Mouse (Mus musculus): ENCODE data around the gene Edem3.

DNA sequence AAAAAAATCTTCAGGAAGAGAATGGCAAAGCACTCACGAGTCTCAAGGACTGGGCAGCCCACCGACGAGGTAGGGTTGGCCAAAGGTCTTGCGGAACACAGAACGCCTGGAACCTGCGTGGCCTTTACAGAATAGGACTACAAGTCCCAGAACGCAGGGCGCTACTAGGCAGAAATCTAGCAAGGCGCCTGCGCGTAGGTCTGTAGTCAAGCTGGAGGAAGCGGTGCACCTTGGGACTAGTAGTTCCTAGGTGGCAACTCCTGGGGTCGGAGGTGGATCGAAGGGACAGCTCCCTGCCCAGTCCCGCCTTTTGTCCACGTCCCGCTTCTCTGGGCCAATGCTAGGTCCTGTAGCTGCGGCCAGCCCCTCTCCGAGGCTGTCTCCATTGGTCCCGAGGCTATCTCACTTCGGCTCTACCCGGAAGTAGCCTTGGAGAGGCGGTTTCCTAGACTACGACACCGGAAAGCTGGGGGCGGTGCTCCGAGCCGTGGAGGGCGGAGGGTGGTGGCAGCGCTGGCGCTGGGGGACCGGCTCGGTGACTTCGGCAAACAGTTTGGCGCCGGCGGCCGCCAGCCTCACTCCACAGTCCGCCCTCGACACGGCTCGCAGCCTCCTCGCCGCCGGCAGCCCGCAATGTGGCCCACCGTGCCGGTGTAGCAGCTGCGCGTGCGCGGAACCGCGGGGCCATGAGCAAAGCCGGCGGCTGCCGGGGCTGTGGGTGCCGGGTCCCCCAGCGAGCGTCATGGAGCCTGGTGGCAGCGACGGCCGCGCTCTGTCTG, at the start of gene Edem3:
- no peak for TF ChIP-seq CTCF (IDR thresholded peaks at IDR 0.05; ENCODE audit: low read depth)
- no peak for TF ChIP-seq EP300 (optimal IDR thresholded peaks at IDR 0.05)

Measured in stomach, postnatal 0 days (tissue).